ENCODE assay signal across 27 mouse cellular contexts in the genomic region with DNA sequence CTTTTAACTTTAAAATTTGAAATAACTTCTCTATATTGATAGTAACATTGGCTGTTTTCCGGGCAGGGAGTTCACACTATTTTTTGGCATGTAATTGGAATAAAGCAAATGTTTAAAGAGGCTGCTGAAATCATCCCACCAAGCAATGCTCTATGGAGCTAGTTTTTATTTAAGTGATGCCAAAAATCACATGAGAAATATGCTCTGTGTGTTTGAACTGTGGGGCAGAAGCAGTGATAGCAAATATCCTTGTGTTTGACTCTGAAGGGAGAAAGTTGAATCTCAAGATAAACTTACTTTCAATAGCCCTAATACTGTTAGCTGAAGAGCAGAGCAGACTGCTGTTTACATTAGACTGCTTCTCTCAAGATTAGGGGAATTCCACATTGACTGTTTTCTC. TPM values are rescaled to one million over a fixed set of nuclear protein-coding genes. Genes with fewer than 3 reads are reported as not detected.
"Had no signal": no experiment of that assay in that cellular context is flagged by ENCODE, and none has a peak within 500 bp of the region (broad histone marks: within the 10 kb centered on the region; RNA-seq: fewer than 3 reads in every experiment).

No protein-coding gene starts in this region.

- H3K4me2 ChIP-seq: limb, embryonic 13.5 days; midbrain, embryonic 13.5 days; neural tube, embryonic 13.5 days; stomach, embryonic 15.5 days had no signal

- DNase-seq: kidney, adult 2 months; kidney, postnatal 25 days; layer of hippocampus, adult 9-11 months; liver; liver, postnatal 0 days; lung, postnatal 14 days; retina, postnatal 1 day; right cerebral cortex, postnatal 25 days; spleen, adult 18-20 months; thymus, postnatal 25 days had no signal

- H3K27ac ChIP-seq: kidney, postnatal 0 days; layer of hippocampus, adult 2 months; limb, embryonic 10.5 days; limb, embryonic 13.5 days; liver, embryonic 14.5 days; macrophage; midbrain, embryonic 10.5 days; midbrain, embryonic 13.5 days; neural tube, embryonic 13.5 days; stomach, embryonic 15.5 days had no signal

- ATAC-seq: intestine, postnatal 0 days; liver, postnatal 0 days; midbrain, embryonic 13.5 days; midbrain, embryonic 16.5 days had no signal

- H3K27me3 ChIP-seq: limb, embryonic 13.5 days; megakaryocyte, embryonic 14.5 days; neural tube, embryonic 13.5 days; stomach, embryonic 15.5 days had no signal

- H3K9me3 ChIP-seq: limb, embryonic 10.5 days; limb, embryonic 13.5 days; midbrain, embryonic 10.5 days; midbrain, embryonic 13.5 days; neural tube, embryonic 13.5 days; stomach, embryonic 15.5 days had no signal

- H3K36me3 ChIP-seq: limb, embryonic 10.5 days; limb, embryonic 13.5 days; midbrain, embryonic 10.5 days; midbrain, embryonic 13.5 days; neural tube, embryonic 13.5 days; stomach, embryonic 15.5 days had no signal

- H3K9ac ChIP-seq: limb, embryonic 13.5 days; liver, embryonic 14.5 days; liver, postnatal 0 days; midbrain, embryonic 13.5 days; neural tube, embryonic 13.5 days; stomach, embryonic 15.5 days had no signal

- H3K4me3 ChIP-seq: layer of hippocampus, adult 2 months; limb, embryonic 10.5 days; limb, embryonic 13.5 days; megakaryocyte, embryonic 14.5 days; midbrain, embryonic 10.5 days; midbrain, embryonic 13.5 days; myocyte; neural tube, embryonic 13.5 days; stomach, embryonic 15.5 days had no signal

- H3K4me1 ChIP-seq: limb, embryonic 13.5 days; midbrain, embryonic 10.5 days; midbrain, embryonic 13.5 days; neural tube, embryonic 13.5 days; stomach, embryonic 15.5 days had no signal

RNA-seq across cellular contexts. Expression of gene Spic, which starts 34.8 kb away (rescaled TPM):
- total RNA-seq: layer of hippocampus, adult 2 months; layer of hippocampus, postnatal 25 days; left cerebral cortex, adult 18-20 months; left cerebral cortex, postnatal 25 days had no signal
- polyA plus RNA-seq: limb, embryonic 10.5 days; limb, embryonic 13.5 days; midbrain, embryonic 10.5 days; midbrain, embryonic 13.5 days; midbrain, embryonic 16.5 days; myocyte; neural tube, embryonic 13.5 days had no signal
